Mouse (Mus musculus): ENCODE measurements around the gene Trap1a. TPM values are rescaled to one million over a fixed set of nuclear protein-coding genes. Genes with fewer than 3 reads are reported as not detected.
"Not testable (repeated sequence)": the region's sequence is repeated elsewhere in the genome, so short reads cannot be mapped to it uniquely, and the experiment has no call there.

The Trap1a gene
- 0.14 TPM in 1 of 2 replicates, not detected in the other for polyA plus RNA-seq (2014; fragmentation: Nextera tagmentation; extraction: Ambion mirVana)

DNA sequence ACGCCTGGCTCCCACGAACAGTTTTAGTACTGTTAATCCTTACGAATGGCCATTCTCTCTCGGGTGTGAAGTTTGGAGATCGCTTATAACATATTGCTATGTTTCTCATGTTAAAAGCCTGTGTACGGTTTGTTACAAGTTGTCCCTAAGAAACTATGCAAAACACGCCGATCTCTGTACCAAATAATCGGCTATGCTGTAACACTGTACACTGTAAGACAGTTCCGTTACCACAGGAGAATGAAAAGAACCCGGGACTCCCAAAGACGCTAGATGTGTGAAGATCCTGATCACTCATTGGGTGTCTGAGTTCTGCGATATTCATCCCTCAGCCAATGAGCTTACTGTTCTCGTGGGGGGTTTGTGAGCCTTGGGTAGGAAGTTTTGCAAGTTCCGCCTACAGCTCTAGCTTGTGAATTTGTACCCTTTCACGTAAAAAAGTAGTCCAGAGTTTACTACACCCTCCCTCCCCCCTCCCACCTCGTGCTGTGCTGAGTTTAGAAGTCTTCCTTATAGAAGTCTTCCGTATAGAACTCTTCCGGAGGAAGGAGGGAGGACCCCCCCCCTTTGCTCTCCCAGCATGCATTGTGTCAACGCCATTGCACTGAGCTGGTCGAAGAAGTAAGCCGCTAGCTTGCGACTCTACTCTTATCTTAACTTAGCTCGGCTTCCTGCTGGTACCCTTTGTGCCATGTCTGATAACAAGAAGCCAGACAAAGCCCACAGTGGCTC, at the start of gene Trap1a:
Gene Trap1a, plus strand, starts transcription at position 421 of the 732 bp plus-strand sequence.
- 89% methylated on average over 23 of the region's 24 CpGs for WGBS

DNA sequence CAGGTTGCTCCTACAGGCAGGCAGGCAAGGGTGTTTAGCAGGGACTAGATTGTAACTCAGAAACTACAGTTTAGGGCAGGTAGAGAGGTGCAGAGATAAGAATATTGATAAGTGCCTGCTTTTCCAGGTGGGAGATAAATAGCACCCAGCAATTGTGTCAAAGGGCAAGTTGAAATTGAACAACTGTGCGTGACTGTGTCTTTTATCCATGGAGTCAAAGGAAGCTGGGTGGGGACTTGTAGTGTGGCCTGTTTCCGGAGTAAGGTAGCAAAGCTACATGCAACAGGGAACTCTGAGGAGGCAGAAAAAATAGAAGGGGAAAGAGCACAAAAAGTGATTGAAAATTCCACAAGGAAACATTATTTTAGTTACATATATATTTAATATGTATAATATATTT, 40.4 kb upstream of the Trap1a start:
- DNase-seq (ENCODE audit: low spot score) (no peak), ATAC-seq (ENCODE audit: low FRiP score) (no peak)
- H3K4me2 ChIP-seq (replicated peaks; ENCODE audit: low read depth, low read length), result no peak overlapping the region
- H3K4me3 ChIP-seq (ENCODE audit: low read depth, low read length), result no peak overlapping the region
- 90% methylated on average over 2 of the region's 2 CpGs for WGBS
- no peaks in the 10 kb centered on the region for H3K9me3 ChIP-seq (ENCODE audit: control insufficient read depth, low read length)
- H3K4me1 ChIP-seq (replicated peaks; ENCODE audit: control insufficient read depth, insufficient read depth, low read length), result no peaks in the 10 kb centered on the region
- no peaks in the 10 kb centered on the region for H3K27me3 ChIP-seq (ENCODE audit: control insufficient read depth, insufficient read depth, low read length)
- H3K36me3 ChIP-seq (ENCODE audit: control insufficient read depth, insufficient read depth, low read length), result no peaks in the 10 kb centered on the region
- no peak overlapping the region for H3K9ac ChIP-seq (ENCODE audit: low read depth, low read length)
- no peak overlapping the region for H3K27ac ChIP-seq (ENCODE audit: low read depth, low read length)

More for the DNA sequence above, at the start of gene Trap1a:
- Histone ChIP-seq H3K27me3 (ENCODE audit: control insufficient read depth, insufficient read depth, low read length) (no peaks in the 10 kb centered on the region), H3K4me1 (replicated peaks; ENCODE audit: control insufficient read depth, insufficient read depth, low read length) (no peaks in the 10 kb centered on the region), H3K4me2 (replicated peaks; ENCODE audit: low read depth, low read length) (no peak within 1 kb of the TSS), H3K27ac (ENCODE audit: low read depth, low read length) (no peak within 1 kb of the TSS), H3K9me3 (ENCODE audit: control insufficient read depth, low read length) (no peaks in the 10 kb centered on the region), H3K36me3 (ENCODE audit: control insufficient read depth, insufficient read depth, low read length) (no peaks in the 10 kb centered on the region), H3K9ac (ENCODE audit: low read depth, low read length) (no peak within 1 kb of the TSS), H3K4me3 (ENCODE audit: low read depth, low read length) (no peak within 1 kb of the TSS)
- DNase-seq (ENCODE audit: low spot score) (no peak), ATAC-seq (ENCODE audit: low FRiP score) (no peak)

DNA sequence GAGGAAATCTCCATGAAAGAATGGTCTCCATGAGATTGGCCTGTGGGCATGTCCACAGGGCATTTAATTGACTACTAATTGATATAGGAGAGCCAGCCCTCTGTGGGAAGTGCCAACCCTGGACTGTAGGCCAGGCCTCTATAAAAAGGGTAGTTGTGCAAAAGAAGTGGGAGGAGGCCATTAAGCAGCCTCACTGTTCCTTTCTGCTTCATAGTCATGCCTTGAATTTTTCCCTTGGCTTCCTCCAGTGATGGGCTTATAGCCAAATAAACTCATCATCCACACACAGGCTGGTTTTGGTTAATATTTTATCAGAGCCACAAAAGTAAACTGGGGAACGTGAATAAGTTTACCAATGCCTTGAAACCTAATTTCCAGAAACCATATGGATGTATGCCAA, 38.2 kb upstream of the Trap1a start:
- H3K4me3 ChIP-seq (ENCODE audit: low read depth, low read length), result no peak overlapping the region
- WGBS, result 80% methylated on average over 1 of the region's 1 CpGs
- no peaks in the 10 kb centered on the region for H3K27me3 ChIP-seq (ENCODE audit: control insufficient read depth, insufficient read depth, low read length)
- no peak for ATAC-seq (ENCODE audit: low FRiP score)
- no peaks in the 10 kb centered on the region for H3K4me1 ChIP-seq (replicated peaks; ENCODE audit: control insufficient read depth, insufficient read depth, low read length)
- H3K9ac ChIP-seq (ENCODE audit: low read depth, low read length), result no peak overlapping the region
- no peak for DNase-seq (ENCODE audit: low spot score)
- H3K4me2 ChIP-seq (replicated peaks; ENCODE audit: low read depth, low read length), result no peak overlapping the region
- H3K27ac ChIP-seq (ENCODE audit: low read depth, low read length), result no peak overlapping the region
- no peaks in the 10 kb centered on the region for H3K9me3 ChIP-seq (ENCODE audit: control insufficient read depth, low read length)
- no peaks in the 10 kb centered on the region for H3K36me3 ChIP-seq (ENCODE audit: control insufficient read depth, insufficient read depth, low read length)

DNA sequence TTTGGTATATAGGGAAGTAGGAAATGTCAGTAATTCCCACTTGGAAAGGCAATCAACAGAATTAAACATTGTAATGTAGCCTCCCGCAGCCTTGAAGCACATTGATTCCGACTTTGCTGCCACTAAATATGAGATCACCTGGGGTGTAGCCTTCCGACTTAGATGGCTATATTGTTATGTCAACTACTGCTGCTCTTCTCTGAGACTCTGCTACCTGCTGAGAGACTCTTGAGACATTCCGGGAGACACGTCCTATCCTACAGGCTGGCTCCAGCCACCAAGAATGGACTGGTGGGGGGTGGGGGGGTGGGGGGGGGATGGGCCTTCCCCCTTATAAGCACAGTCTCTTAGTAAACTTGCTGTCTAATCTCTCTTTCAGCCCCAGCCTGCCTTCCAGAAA, 16.1 kb upstream of the Trap1a start:
- not testable (repeated sequence) for H3K9ac ChIP-seq (ENCODE audit: low read depth, low read length); DNase-seq (ENCODE audit: low spot score)
- WGBS, result 56% methylated on average over 5 of the region's 5 CpGs

DNA sequence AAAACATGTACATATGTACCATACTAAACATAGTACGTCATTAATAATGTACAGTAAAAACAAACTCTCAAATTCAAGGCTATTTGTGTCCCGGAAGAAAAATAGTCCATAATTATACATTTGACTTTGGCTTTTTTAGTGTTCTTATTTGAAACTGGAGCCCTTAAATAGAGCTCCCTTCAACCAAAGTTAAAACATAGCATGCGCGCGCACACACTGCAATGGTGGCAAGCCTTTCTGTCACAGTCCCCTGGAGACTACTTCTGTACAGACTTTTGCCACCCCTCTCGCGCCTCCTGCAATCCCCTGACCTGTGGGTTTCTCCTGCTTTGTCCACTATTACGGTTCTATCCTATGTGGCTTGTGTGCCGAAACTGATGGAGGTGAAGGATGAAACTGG, 900 bp upstream of the Trap1a start:
- H3K36me3 ChIP-seq (ENCODE audit: control insufficient read depth, insufficient read depth, low read length), result no peaks in the 10 kb centered on the region

More for the DNA sequence above, 16.1 kb upstream of the Trap1a start:
- not testable (repeated sequence) for H3K4me3 ChIP-seq (ENCODE audit: low read depth, low read length); H3K36me3 ChIP-seq (ENCODE audit: control insufficient read depth, insufficient read depth, low read length); H3K4me1 ChIP-seq (replicated peaks; ENCODE audit: control insufficient read depth, insufficient read depth, low read length); H3K27ac ChIP-seq (ENCODE audit: low read depth, low read length); H3K27me3 ChIP-seq (ENCODE audit: control insufficient read depth, insufficient read depth, low read length); ATAC-seq (ENCODE audit: low FRiP score); H3K4me2 ChIP-seq (replicated peaks; ENCODE audit: low read depth, low read length); H3K9me3 ChIP-seq (ENCODE audit: control insufficient read depth, low read length)

DNA sequence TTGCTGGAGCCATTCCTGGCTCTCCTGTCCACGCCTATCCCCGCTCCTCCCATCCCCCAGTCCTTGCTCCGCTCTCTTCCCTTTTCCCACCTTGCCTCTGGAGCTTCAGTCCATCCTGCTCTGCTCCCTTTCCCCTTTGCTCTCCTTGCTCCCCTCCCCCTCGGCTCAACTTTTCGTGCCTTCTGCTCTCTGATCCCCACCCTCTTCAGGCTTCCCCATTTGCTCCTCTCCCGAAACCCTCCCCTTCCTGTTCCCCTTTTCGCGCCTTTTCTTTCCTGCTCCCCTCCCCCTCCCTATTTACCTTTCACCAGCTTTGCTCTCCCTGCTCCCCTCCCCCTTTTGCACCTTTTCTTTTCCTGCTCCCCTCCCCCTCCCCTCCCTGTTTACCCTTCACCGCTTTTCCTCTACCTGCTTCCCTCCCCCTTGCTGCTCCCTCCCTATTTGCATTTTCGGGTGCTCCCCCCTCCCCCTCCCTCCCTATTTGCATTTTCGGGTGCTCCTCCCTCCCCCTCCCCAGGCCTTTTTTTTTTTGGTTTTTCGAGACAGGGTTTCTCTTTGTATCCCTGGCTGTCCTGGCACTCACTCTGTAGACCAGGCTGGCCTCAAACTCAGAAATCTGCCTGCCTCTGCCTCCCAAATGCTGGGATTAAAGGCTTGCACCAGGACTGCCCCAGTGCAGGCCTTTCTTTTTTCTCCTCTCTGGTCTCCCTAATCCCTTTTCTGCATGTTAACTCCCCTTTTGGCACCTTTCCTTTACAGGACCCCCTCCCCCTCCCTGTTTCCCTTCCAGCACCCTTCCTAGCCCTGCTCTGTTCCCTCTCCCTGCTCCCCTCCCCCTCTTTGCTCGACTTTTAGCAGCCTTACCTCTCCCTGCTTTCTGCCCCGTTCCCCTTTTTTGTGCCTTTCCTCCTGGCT, 1.3 kb downstream of the Trap1a start:
- no peaks in the 10 kb centered on the region for H3K4me1 ChIP-seq (replicated peaks; ENCODE audit: control insufficient read depth, insufficient read depth, low read length)
- H3K9ac ChIP-seq (ENCODE audit: low read depth, low read length), result no peak overlapping the region
- DNase-seq (ENCODE audit: low spot score), result no peak
- no peaks in the 10 kb centered on the region for H3K36me3 ChIP-seq (ENCODE audit: control insufficient read depth, insufficient read depth, low read length)
- no peak overlapping the region for H3K27ac ChIP-seq (ENCODE audit: low read depth, low read length)
- H3K4me2 ChIP-seq (replicated peaks; ENCODE audit: low read depth, low read length), result no peak overlapping the region
- no peak for ATAC-seq (ENCODE audit: low FRiP score)
- H3K4me3 ChIP-seq (ENCODE audit: low read depth, low read length), result no peak overlapping the region
- WGBS, result 87% methylated on average over 14 of the region's 14 CpGs
- no peaks in the 10 kb centered on the region for H3K9me3 ChIP-seq (ENCODE audit: control insufficient read depth, low read length)
- no peaks in the 10 kb centered on the region for H3K27me3 ChIP-seq (ENCODE audit: control insufficient read depth, insufficient read depth, low read length)

More for the DNA sequence above, 900 bp upstream of the Trap1a start:
- Histone ChIP-seq H3K27ac (ENCODE audit: low read depth, low read length) (no peak overlapping the region), H3K4me2 (replicated peaks; ENCODE audit: low read depth, low read length) (no peak overlapping the region), H3K4me3 (ENCODE audit: low read depth, low read length) (no peak overlapping the region), H3K9ac (ENCODE audit: low read depth, low read length) (no peak overlapping the region), H3K9me3 (ENCODE audit: control insufficient read depth, low read length) (no peaks in the 10 kb centered on the region), H3K4me1 (replicated peaks; ENCODE audit: control insufficient read depth, insufficient read depth, low read length) (no peaks in the 10 kb centered on the region), H3K27me3 (ENCODE audit: control insufficient read depth, insufficient read depth, low read length) (no peaks in the 10 kb centered on the region)
- no peak for DNase-seq (ENCODE audit: low spot score)
- 89% methylated on average over 9 of the region's 9 CpGs for WGBS
- ATAC-seq (ENCODE audit: low FRiP score), result no peak

DNA sequence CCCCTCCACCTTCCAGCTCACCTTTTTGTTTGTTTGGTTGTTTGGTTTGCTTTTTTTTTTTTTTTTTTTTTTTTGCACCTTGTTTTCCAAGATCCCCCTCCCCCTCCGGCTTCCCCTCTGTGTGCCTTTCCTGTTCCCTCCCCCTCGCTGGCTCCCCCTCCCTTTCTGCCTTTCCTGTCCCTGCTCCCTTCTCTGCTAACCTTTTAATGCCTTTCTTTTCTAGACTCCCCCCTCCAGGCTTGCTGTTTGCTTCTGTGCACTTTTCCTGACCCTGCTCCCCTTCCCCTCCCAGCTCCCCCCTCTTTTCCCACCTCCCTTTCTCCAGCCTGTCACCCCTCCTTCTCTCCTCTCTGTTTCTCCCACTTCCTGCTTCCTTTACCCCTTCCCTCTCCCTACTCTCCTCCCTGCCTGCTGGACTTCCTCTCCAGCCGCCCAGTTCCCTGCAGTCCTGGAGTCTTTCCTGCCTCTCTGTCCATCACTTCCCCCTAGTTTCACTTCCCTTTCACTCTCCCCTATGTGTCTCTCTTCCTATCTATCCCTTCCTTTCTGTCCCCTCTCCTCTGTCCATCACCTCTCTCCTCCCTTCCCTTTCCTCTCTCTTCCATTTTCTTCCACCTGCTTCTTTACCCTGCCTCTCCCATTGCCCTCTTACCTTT, 2.1 kb downstream of the Trap1a start:
- Histone ChIP-seq H3K4me1 (replicated peaks; ENCODE audit: control insufficient read depth, insufficient read depth, low read length) (no peaks in the 10 kb centered on the region), H3K27ac (ENCODE audit: low read depth, low read length) (no peak overlapping the region), H3K36me3 (ENCODE audit: control insufficient read depth, insufficient read depth, low read length) (no peaks in the 10 kb centered on the region), H3K9ac (ENCODE audit: low read depth, low read length) (no peak overlapping the region), H3K4me2 (replicated peaks; ENCODE audit: low read depth, low read length) (no peak overlapping the region), H3K9me3 (ENCODE audit: control insufficient read depth, low read length) (no peaks in the 10 kb centered on the region), H3K4me3 (ENCODE audit: low read depth, low read length) (no peak overlapping the region), H3K27me3 (ENCODE audit: control insufficient read depth, insufficient read depth, low read length) (no peaks in the 10 kb centered on the region)
- WGBS, result 85% methylated on average over 3 of the region's 3 CpGs
- DNase-seq (ENCODE audit: low spot score) (no peak), ATAC-seq (ENCODE audit: low FRiP score) (no peak)

DNA sequence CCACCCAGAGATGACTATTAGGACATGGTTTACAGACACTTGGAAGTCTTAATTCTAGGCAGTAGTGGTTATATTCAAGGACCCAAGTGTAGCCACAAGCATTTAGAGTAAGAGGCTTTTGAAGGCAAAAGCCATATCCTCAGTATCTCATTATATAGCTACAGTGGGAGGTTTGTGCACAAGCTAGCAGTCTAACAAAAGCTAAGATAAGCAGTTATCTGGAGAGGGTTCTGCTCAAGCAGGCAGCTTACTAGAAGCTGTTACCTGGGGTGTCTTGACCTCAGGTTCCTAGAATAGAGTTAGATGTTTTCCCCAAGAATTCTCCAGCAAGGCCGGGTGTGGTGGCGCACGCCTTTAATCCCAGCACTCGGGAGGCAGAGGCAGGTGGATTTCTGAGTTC, 6.1 kb downstream of the Trap1a start:
- WGBS, result 88% methylated on average over 4 of the region's 4 CpGs
- H3K27ac ChIP-seq (ENCODE audit: low read depth, low read length), result no peak overlapping the region
- no peak overlapping the region for H3K9ac ChIP-seq (ENCODE audit: low read depth, low read length)
- no peaks in the 10 kb centered on the region for H3K27me3 ChIP-seq (ENCODE audit: control insufficient read depth, insufficient read depth, low read length)
- H3K4me1 ChIP-seq (replicated peaks; ENCODE audit: control insufficient read depth, insufficient read depth, low read length), result no peaks in the 10 kb centered on the region
- no peaks in the 10 kb centered on the region for H3K36me3 ChIP-seq (ENCODE audit: control insufficient read depth, insufficient read depth, low read length)
- H3K4me2 ChIP-seq (replicated peaks; ENCODE audit: low read depth, low read length), result no peak overlapping the region
- ATAC-seq (ENCODE audit: low FRiP score) (no peak), DNase-seq (ENCODE audit: low spot score) (no peak)
- no peak overlapping the region for H3K4me3 ChIP-seq (ENCODE audit: low read depth, low read length)
- no peaks in the 10 kb centered on the region for H3K9me3 ChIP-seq (ENCODE audit: control insufficient read depth, low read length)
